Mouse (Mus musculus) heart, embryonic 14.5 days (tissue): Measurements from ENCODE around the gene Csnk1g1. TPM values are rescaled to one million over a fixed set of nuclear protein-coding genes. Genes with fewer than 3 reads are reported as not detected.

Source experiments
- ATAC-seq: fragments of 200-750 bp; cut with Nextera tagmentation; 2 replicates; pipeline ENCODE4 v1.8.0; 2017; ENCODE audit warnings: low read depth, moderate TSS enrichment; ENCODE audit not compliant: insufficient number of reproducible peaks, insufficient read depth, low FRiP score
- H3K27ac ChIP-seq, 2 experiments: fragments of 200-500 bp in 1 of 2; fragments of 300-500 bp in 1 of 2; sonication (generic) in 1 of 2; replicated peaks in 1 of 2; 2 replicates each; pipeline ENCODE4 v1.5.1; 2012 to 2014; ENCODE audit warnings: low read depth in 2 of 2, low read length in 2 of 2, control low read depth in 1 of 2, mild to moderate bottlenecking in 1 of 2, mixed read lengths in 1 of 2; ENCODE audit not compliant: control insufficient read depth in 1 of 2, insufficient read depth in 1 of 2
- H3K27me3 ChIP-seq: fragments of 300-500 bp; sonication (generic); 2 replicates; pipeline ENCODE4 v1.6.1; 2014; ENCODE audit warnings: mild to moderate bottlenecking, low read length, control low read depth; ENCODE audit not compliant: control insufficient read depth, insufficient read depth
- H3K36me3 ChIP-seq: fragments of 300-500 bp; sonication (generic); 2 replicates; pipeline ENCODE4 v1.6.1; 2014; ENCODE audit warnings: mild to moderate bottlenecking, control low read depth, low read length, mixed read lengths; ENCODE audit not compliant: control insufficient read depth, insufficient read depth
- H3K4me1 ChIP-seq, 2 experiments: fragments of 200-500 bp in 1 of 2; fragments of 300-500 bp in 1 of 2; sonication (generic) in 1 of 2; 2 replicates each; pipeline ENCODE4 v1.6.1; 2012 to 2014; ENCODE audit warnings: low read length in 2 of 2, control low read depth in 1 of 2, mixed read lengths in 1 of 2; ENCODE audit not compliant: control insufficient read depth in 2 of 2, insufficient read depth in 2 of 2
- H3K4me2 ChIP-seq: fragments of 300-500 bp; sonication (generic); 2 replicates; pipeline ENCODE4 v1.6.1; 2014; ENCODE audit warnings: mild to moderate bottlenecking, low read length
- H3K4me3 ChIP-seq, 2 experiments: fragments of 200-500 bp in 1 of 2; fragments of 300-500 bp in 1 of 2; sonication (generic) in 1 of 2; 2 replicates each; pipeline ENCODE4 v1.5.1; 2012 to 2014; ENCODE audit warnings: low read length in 2 of 2, mild to moderate bottlenecking in 2 of 2, control low read depth in 1 of 2, low read depth in 1 of 2, moderate library complexity in 1 of 2; ENCODE audit not compliant: control insufficient read depth in 1 of 2, insufficient read depth in 1 of 2
- H3K9ac ChIP-seq: fragments of 300-500 bp; sonication (generic); 2 replicates; pipeline ENCODE4 v1.6.1; 2014; ENCODE audit warnings: mild to moderate bottlenecking, low read length
- H3K9me3 ChIP-seq: fragments of 300-500 bp; sonication (generic); 2 replicates; pipeline ENCODE4 v1.6.1; 2016; ENCODE audit warnings: low read length, control low read depth; ENCODE audit not compliant: control insufficient read depth
- WGBS: fragments of 180-500 bp; shearing (Covaris S2); extraction: QIAGEN DNeasy Blood & Tissue Kit; methylation state at CpG from one replicate; pipeline ENCODE4 v1.1.7; 2014; 5-methylcytosine and 5-hydroxymethylcytosine counted together
- polyA plus RNA-seq: library from polyadenylated mRNA; unstranded; fragments of >200 nt; fragmentation: Nextera tagmentation; extraction: Ambion mirVana; gene quantifications from 2 replicates; pipeline ENCODE4 v1.2.1, GENCODE M21; 2014

Gene Csnk1g1
- polyA plus RNA-seq, 1 experiment from 2014 or later, result 14.8 TPM

DNA sequence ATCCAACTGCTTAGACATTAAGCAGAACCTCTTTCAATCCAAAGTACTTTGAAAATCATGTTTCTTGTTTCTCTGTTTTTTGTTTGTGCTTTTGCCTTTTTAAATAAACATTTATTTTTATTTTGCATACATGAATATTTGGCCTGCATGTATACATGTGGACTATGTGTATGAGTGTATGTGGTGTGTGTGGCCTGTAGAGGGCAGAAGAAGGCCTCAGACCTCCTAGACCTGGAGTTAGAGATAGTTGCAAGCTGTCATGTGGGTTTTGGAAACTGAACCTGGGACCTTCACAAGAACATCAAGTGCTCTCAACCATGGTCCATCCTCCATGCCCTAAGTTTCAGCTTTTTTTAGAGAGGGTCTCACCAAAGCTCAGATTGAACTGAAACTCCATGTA is 5.3 kb upstream of the Csnk1g1 start:
- H3K9ac ChIP-seq, result no peak overlapping the region
- H3K4me2 ChIP-seq, result no peak overlapping the region
- H3K4me3 ChIP-seq, result no peak overlapping the region
- no peak overlapping the region for H3K27ac ChIP-seq
- H3K36me3 ChIP-seq, result peaks cover 41% of the 10 kb centered on the region
- no peaks in the 10 kb centered on the region for H3K9me3 ChIP-seq
- H3K27me3 ChIP-seq, result no peaks in the 10 kb centered on the region
- no peak for ATAC-seq
- peaks cover 0 to 7% of the 10 kb centered on the region in 2 experiments; a peak in 1 of 4 replicates for H3K4me1 ChIP-seq

DNA sequence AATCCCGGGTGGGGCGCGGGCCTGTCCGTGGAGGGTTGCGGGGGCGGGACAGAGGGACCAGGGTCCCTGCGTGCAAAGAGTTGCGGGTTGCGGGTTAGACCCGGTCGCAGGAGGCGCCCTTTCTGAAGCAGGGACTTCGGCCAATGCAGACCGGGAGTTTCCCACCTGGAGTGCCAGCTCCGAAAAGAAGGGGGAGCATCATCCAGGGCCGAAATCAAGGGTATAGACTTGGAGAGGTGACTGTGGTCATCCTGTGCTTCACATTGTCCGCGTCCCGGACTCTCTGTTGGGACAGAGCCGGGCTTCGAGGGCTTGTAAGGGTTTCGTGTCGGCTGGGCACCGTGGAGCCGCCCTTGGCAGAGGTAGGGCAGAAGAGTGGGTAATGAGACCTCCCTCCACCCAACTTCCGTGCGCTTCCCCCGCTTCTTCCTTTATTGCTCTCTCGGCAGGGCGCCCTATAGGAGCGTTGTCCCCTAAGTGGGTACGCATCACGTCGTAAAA is 627 bp downstream of the Csnk1g1 start:
- Histone ChIP-seq H3K9me3 (no peaks in the 10 kb centered on the region), H3K4me3 (peak overlapping the region; percentile 76 to 89), H3K4me1 (peaks cover 0 to 16% of the 10 kb centered on the region in 2 experiments; a peak in 1 of 4 replicates), H3K4me2 (peak overlapping the region; percentile 91), H3K27me3 (no peaks in the 10 kb centered on the region), H3K27ac (peak overlapping the region; percentile 89), H3K36me3 (peaks cover 7% of the 10 kb centered on the region; the same call in 1 of the 2 replicates), H3K9ac (peak overlapping the region; percentile 84)
- ATAC-seq, result peak; percentile 49
- WGBS, result under 1% methylated on average over 34 of the region's 34 CpGs

DNA sequence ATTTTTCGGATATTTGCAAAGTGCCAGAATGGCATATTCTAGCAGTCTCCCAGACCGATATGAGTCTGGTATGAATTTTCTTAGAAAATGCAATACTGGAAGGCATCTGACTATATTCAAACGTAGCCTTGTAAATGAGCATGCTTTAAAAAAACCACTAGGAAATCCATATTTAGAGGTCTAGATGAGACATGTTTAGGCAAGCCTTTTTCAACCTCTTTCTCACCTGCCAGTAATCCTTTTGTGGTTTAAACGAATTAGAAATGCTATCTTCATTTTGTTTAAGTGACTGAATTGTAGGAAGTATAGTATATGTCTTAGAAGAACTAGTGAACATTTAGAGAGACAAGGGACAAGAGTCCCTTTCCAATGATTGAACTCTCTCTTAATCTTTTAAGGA is 1.1 kb downstream of the Csnk1g1 start:
- Histone ChIP-seq H3K4me3 (peak overlapping the region; percentile 76 to 89), H3K36me3 (peaks cover 7% of the 10 kb centered on the region; the same call in 1 of the 2 replicates), H3K9me3 (no peaks in the 10 kb centered on the region), H3K4me2 (peak overlapping the region; percentile 91), H3K9ac (peak overlapping the region; percentile 84), H3K27me3 (no peaks in the 10 kb centered on the region), H3K27ac (peak overlapping the region; percentile 75 to 89; a peak in 3 of 4 replicates), H3K4me1 (peaks cover 0 to 16% of the 10 kb centered on the region in 2 experiments; a peak in 1 of 4 replicates)
- 7% methylated on average over 4 of the region's 4 CpGs for WGBS
- no peak for ATAC-seq

DNA sequence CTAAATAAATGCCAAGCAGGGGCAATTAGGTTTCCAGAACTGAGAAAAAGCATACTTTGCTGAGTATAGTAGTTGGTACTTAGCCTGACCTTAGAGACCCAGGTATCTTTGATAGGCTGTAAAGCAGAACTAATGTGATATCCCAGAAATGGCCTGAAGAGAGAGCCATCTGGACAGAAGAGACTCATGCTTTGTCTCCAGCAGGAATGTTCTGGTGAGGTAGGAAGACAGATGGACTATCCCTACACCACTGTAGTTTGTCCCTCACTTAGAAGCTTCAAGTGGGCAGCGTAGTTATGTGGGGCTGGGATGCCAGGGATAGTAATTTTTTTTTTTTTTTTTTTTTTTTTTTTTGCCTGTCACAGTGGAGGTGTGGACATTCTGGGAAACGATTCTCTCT is 5.3 kb downstream of the Csnk1g1 start:
- ATAC-seq, result no peak
- Histone ChIP-seq H3K4me2 (no peak overlapping the region), H3K9ac (no peak overlapping the region), H3K4me1 (peaks cover 0 to 11% of the 10 kb centered on the region in 2 experiments; a peak in 2 of 4 replicates), H3K9me3 (no peaks in the 10 kb centered on the region), H3K27ac (no peak overlapping the region), H3K36me3 (no peaks in the 10 kb centered on the region), H3K4me3 (no peak overlapping the region), H3K27me3 (no peaks in the 10 kb centered on the region)
- WGBS, result 50% methylated on average over 2 of the region's 2 CpGs

DNA sequence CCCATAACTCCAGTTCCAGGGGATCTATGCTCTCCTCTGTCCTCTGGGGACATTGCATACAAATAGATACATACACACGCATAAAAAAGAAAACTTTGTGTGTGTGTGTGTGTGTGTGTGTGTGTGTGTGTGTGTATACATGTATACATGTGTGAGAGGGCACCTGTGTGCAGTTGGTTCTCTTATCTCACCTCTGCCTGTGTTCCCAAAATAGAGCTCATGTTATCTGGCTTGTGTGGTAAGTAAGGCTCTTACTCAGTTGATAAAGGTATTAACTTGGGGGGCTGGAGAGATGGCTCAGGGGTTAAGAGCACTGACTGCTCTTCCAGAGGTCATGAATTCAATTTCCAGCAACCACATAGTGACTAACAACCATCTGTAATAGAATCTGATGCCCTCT is 8.3 kb downstream of the Csnk1g1 start:
- Histone ChIP-seq H3K9me3 (no peaks in the 10 kb centered on the region), H3K27me3 (no peaks in the 10 kb centered on the region), H3K4me1 (peaks cover 0 to 3% of the 10 kb centered on the region in 2 experiments; a peak in 1 of 4 replicates), H3K4me2 (no peak overlapping the region), H3K9ac (no peak overlapping the region), H3K36me3 (no peaks in the 10 kb centered on the region), H3K4me3 (no peak overlapping the region), H3K27ac (no peak overlapping the region)
- no peak for ATAC-seq
- 57% methylated on average over 1 of the region's 1 CpGs for WGBS

DNA sequence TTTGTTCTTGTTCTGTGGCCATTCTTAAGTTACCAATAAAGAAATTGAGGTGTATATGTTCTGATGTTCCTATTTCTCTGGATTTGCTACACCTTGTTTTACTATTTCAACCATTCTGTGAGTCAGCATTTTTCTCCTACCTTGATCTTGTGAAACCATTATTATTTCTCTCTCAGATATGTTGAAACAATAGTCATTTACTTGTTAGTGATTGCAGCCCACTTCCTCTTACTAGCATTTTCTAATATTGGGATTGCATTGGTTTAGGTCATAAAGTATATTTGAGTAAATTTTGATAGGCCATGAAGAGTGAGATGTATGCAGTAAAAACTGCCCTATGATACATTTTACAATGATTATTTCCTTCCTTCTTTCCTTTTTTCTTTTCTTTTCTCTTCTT is 19.7 kb downstream of the Csnk1g1 start:
- H3K4me3 ChIP-seq, result no peak overlapping the region
- H3K27me3 ChIP-seq, result no peaks in the 10 kb centered on the region
- no peak overlapping the region for H3K4me2 ChIP-seq
- H3K9me3 ChIP-seq, result no peaks in the 10 kb centered on the region
- no peaks in the 10 kb centered on the region for H3K36me3 ChIP-seq
- no peak for ATAC-seq
- H3K27ac ChIP-seq, result no peak overlapping the region
- peaks cover 2 to 15% of the 10 kb centered on the region in 2 experiments; a peak in 3 of 4 replicates for H3K4me1 ChIP-seq
- no peak overlapping the region for H3K9ac ChIP-seq

DNA sequence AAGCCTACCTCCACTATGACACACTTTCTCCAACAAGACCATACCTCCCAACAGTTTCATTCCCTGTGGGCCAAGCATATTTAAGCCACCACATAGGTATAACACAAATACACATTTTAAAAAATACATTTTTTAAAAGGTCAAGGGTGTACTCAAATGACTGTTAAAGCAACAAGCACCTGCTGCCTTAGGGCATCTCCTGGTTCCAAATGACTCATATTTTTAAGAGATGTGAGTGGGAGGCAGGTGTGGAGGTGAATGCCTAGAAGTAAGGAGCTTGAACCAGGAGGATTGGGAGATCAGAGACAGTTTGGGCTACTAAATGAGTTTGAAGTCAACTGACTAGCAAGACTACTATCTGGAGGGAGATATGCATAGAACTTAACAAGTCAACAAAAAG is 21.1 kb downstream of the Csnk1g1 start:
- H3K27ac ChIP-seq, result no peak overlapping the region
- H3K4me3 ChIP-seq, result no peak overlapping the region
- peaks cover 2 to 15% of the 10 kb centered on the region in 2 experiments; a peak in 3 of 4 replicates for H3K4me1 ChIP-seq
- no peaks in the 10 kb centered on the region for H3K27me3 ChIP-seq
- ATAC-seq, result no peak
- no peak overlapping the region for H3K9ac ChIP-seq
- no peak overlapping the region for H3K4me2 ChIP-seq
- no peaks in the 10 kb centered on the region for H3K36me3 ChIP-seq
- H3K9me3 ChIP-seq, result no peaks in the 10 kb centered on the region

DNA sequence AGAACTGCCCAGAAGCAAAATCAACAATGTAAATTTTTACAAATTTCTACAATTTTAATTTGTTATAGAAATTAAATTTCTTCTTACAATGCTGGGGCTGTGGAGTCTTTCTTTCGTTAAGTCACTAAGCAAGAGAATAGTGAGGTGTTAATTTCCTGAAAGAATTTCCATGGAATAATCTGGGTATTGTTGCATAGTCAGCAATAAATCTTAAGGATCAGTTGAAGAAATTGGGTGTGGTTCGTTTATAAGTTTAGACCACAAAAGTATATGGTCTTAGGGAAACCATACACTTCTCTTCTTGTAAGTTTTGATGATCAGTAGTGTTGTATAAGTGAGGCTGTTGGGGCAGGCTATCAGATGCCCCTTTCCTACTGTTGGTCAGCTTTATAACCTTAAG is 28.8 kb downstream of the Csnk1g1 start:
- ATAC-seq, result no peak
- Histone ChIP-seq H3K4me1 (peaks cover 0 to 7% of the 10 kb centered on the region in 2 experiments; a peak in 2 of 4 replicates), H3K4me3 (no peak overlapping the region), H3K36me3 (no peaks in the 10 kb centered on the region), H3K27me3 (no peaks in the 10 kb centered on the region), H3K4me2 (no peak overlapping the region), H3K9ac (no peak overlapping the region), H3K9me3 (no peaks in the 10 kb centered on the region), H3K27ac (no peak overlapping the region)
- WGBS, result 89% methylated on average over 2 of the region's 2 CpGs
